Mouse (Mus musculus): ENCODE measurements around the gene Uqcr11.

Uqcr11 gene

GRCm38 (mm10) chr10:80398174-80398535 is 8.5 kb downstream of the Uqcr11 start:
- DNase-seq = no peak

- DNase-seq = no peak
Measured at GRCm38 (mm10) chr10:80397524-80398173, 9.0 kb downstream of the Uqcr11 start.

- no peak for DNase-seq
Measured at GRCm38 (mm10) chr10:80396822-80397523, 9.7 kb downstream of the Uqcr11 start.

- no peak for DNase-seq
Measured at GRCm38 (mm10) chr10:80395025-80395627, 11.5 kb downstream of the Uqcr11 start.

GRCm38 (mm10) chr10:80392687-80393086 is 13.9 kb downstream of the Uqcr11 start:
- no peak for DNase-seq

GRCm38 (mm10) chr10:80390697-80391096 is 15.9 kb downstream of the Uqcr11 start:
- no peak for DNase-seq

GRCm38 (mm10) chr10:80389185-80389708 is 17.4 kb downstream of the Uqcr11 start:
- no peak for DNase-seq

- no peak for DNase-seq
Measured at GRCm38 (mm10) chr10:80388731-80389130, 17.9 kb downstream of the Uqcr11 start.

- DNase-seq = peak; percentile 71 to 77
Measured at GRCm38 (mm10) chr10:80387522-80387959, 19.1 kb downstream of the Uqcr11 start, which contains the start of gene Mex3d. TSS of gene Mex3d (minus strand) at chr10:80387659.

- no peak for DNase-seq
Measured at GRCm38 (mm10) chr10:80386735-80387471, 19.7 kb downstream of the Uqcr11 start.

GRCm38 (mm10) chr10:80385811-80386734 is 20.6 kb downstream of the Uqcr11 start:
- no peak for DNase-seq

GRCm38 (mm10) chr10:80385310-80385709 is 21.3 kb downstream of the Uqcr11 start:
- no peak for DNase-seq

GRCm38 (mm10) chr10:80384709-80385108 is 21.9 kb downstream of the Uqcr11 start:
- no peak for DNase-seq

- no peak for DNase-seq
Measured at GRCm38 (mm10) chr10:80384115-80384639, 22.5 kb downstream of the Uqcr11 start.

- no peak for DNase-seq
Measured at GRCm38 (mm10) chr10:80383431-80383830, 23.2 kb downstream of the Uqcr11 start.

GRCm38 (mm10) chr10:80382641-80383365 is 23.8 kb downstream of the Uqcr11 start:
- DNase-seq = no peak

- DNase-seq = no peak
Measured at GRCm38 (mm10) chr10:80377716-80378115, 28.9 kb downstream of the Uqcr11 start.

- DNase-seq = peak; percentile 75 to 77
Measured at GRCm38 (mm10) chr10:80376160-80376559, 30.5 kb downstream of the Uqcr11 start.

GRCm38 (mm10) chr10:80374063-80374462 is 32.6 kb downstream of the Uqcr11 start:
- DNase-seq = no peak

- DNase-seq = no peak
Measured at GRCm38 (mm10) chr10:80372706-80373105, 33.9 kb downstream of the Uqcr11 start.

GRCm38 (mm10) chr10:80371983-80372382 is 34.6 kb downstream of the Uqcr11 start:
- DNase-seq = no peak

All from thymus, adult 18-20 months (tissue).